Mouse (Mus musculus) midbrain, embryonic 16.5 days (tissue): ENCODE results near the gene Mapkapk3. TPM values are rescaled to one million over a fixed set of nuclear protein-coding genes. Genes with fewer than 3 reads are reported as not detected.
"Not testable (repeated sequence)": the region's sequence is repeated elsewhere in the genome, so short reads cannot be mapped to it uniquely, and the experiment has no call there.

Source experiments
- ATAC-seq: fragments of 200-750 bp; cut with Nextera tagmentation; 2 replicates; pipeline ENCODE4 v1.8.0; 2017; ENCODE audit warnings: moderate TSS enrichment
- H3K27ac ChIP-seq: fragments of 300-500 bp; sonication (generic); 2 replicates; pipeline ENCODE4 v1.5.1; 2014; ENCODE audit warnings: mild to moderate bottlenecking, low read length, mixed read lengths
- H3K27me3 ChIP-seq: fragments of 300-500 bp; sonication (generic); 2 replicates; pipeline ENCODE4 v1.6.1; 2014; ENCODE audit warnings: low read depth, low read length, mixed read lengths; ENCODE audit not compliant: control insufficient read depth, insufficient read depth
- H3K36me3 ChIP-seq: fragments of 300-500 bp; sonication (generic); 2 replicates; pipeline ENCODE4 v1.6.1; 2014; ENCODE audit warnings: mild to moderate bottlenecking, low read length, moderate library complexity, mixed read lengths; ENCODE audit not compliant: control insufficient read depth, insufficient read depth
- H3K4me1 ChIP-seq: fragments of 300-500 bp; sonication (generic); 2 replicates; pipeline ENCODE4 v1.6.1; 2014; ENCODE audit warnings: mild to moderate bottlenecking, low read length, mixed read lengths; ENCODE audit not compliant: control insufficient read depth, insufficient read depth
- H3K4me2 ChIP-seq: fragments of 300-500 bp; sonication (generic); 2 replicates; pipeline ENCODE4 v1.6.1; 2014; ENCODE audit warnings: mild to moderate bottlenecking, low read length, mixed read lengths
- H3K4me3 ChIP-seq: fragments of 300-500 bp; sonication (generic); 2 replicates; pipeline ENCODE4 v1.5.1; 2014; ENCODE audit warnings: low read depth, mild to moderate bottlenecking, low read length, moderate library complexity, mixed read lengths
- H3K9ac ChIP-seq: fragments of 300-500 bp; sonication (generic); 2 replicates; pipeline ENCODE4 v1.6.1; 2014; ENCODE audit warnings: low read depth, low read length, mixed read lengths
- H3K9me3 ChIP-seq: fragments of 300-500 bp; sonication (generic); replicated peaks from 2 replicates; pipeline ENCODE4 v1.6.1; 2014; ENCODE audit warnings: mild to moderate bottlenecking, low read length, mixed read lengths; ENCODE audit not compliant: control insufficient read depth, poor library complexity, severe bottlenecking
- WGBS: fragments of 180-500 bp; shearing (Covaris S2); extraction: QIAGEN DNeasy Blood & Tissue Kit; methylation state at CpG from one replicate; pipeline ENCODE4 v1.1.7; 2014; 5-methylcytosine and 5-hydroxymethylcytosine counted together
- polyA plus RNA-seq: library from polyadenylated mRNA; unstranded; fragments of >200 nt; fragmentation: Nextera tagmentation; extraction: Ambion mirVana; gene quantifications from 2 replicates; pipeline ENCODE4 v1.2.1, GENCODE M21; 2015

The Mapkapk3 gene
- polyA plus RNA-seq, 1 experiment from 2014 or later: 1.9 TPM

GRCm38 (mm10) chr9:107309600-107309999 is 19.9 kb upstream of the Mapkapk3 start:
- no peak overlapping the region for H3K9ac ChIP-seq
- H3K27ac ChIP-seq: no peak overlapping the region
- no peaks in the 10 kb centered on the region for H3K9me3 ChIP-seq
- H3K36me3 ChIP-seq: no peaks in the 10 kb centered on the region
- 74% methylated on average over 5 of the region's 5 CpGs for WGBS
- H3K4me1 ChIP-seq: no peaks in the 10 kb centered on the region
- no peaks in the 10 kb centered on the region for H3K27me3 ChIP-seq
- H3K4me2 ChIP-seq: no peak overlapping the region
- no peak for ATAC-seq
- no peak overlapping the region for H3K4me3 ChIP-seq

- Histone ChIP-seq H3K4me2 (no peak overlapping the region), H3K9me3 (no peaks in the 10 kb centered on the region), H3K36me3 (no peaks in the 10 kb centered on the region), H3K4me3 (no peak overlapping the region), H3K27ac (no peak overlapping the region), H3K27me3 (no peaks in the 10 kb centered on the region), H3K9ac (no peak overlapping the region), H3K4me1 (no peaks in the 10 kb centered on the region)
- ATAC-seq: no peak
- 81% methylated on average over 9 of the region's 9 CpGs for WGBS
Measured at GRCm38 (mm10) chr9:107309171-107309570, 19.5 kb upstream of the Mapkapk3 start.

- H3K27ac ChIP-seq: no peak overlapping the region
- H3K36me3 ChIP-seq: no peaks in the 10 kb centered on the region
- no peaks in the 10 kb centered on the region for H3K4me1 ChIP-seq
- H3K4me3 ChIP-seq: no peak overlapping the region
- no peak overlapping the region for H3K9ac ChIP-seq
- no peaks in the 10 kb centered on the region for H3K9me3 ChIP-seq
- ATAC-seq: no peak
- H3K27me3 ChIP-seq: no peaks in the 10 kb centered on the region
- 87% methylated on average over 9 of the region's 9 CpGs for WGBS
- no peak overlapping the region for H3K4me2 ChIP-seq
Measured at GRCm38 (mm10) chr9:107308346-107309000, 18.8 kb upstream of the Mapkapk3 start.

- no peaks in the 10 kb centered on the region for H3K4me1 ChIP-seq
- no peak overlapping the region for H3K9ac ChIP-seq
- no peak overlapping the region for H3K4me3 ChIP-seq
- no peak for ATAC-seq
- no peak overlapping the region for H3K4me2 ChIP-seq
- no peak overlapping the region for H3K27ac ChIP-seq
- 77% methylated on average over 11 of the region's 12 CpGs for WGBS
- no peaks in the 10 kb centered on the region for H3K9me3 ChIP-seq
- H3K27me3 ChIP-seq: no peaks in the 10 kb centered on the region
- H3K36me3 ChIP-seq: no peaks in the 10 kb centered on the region
Measured at GRCm38 (mm10) chr9:107307886-107308285, 18.2 kb upstream of the Mapkapk3 start.

GRCm38 (mm10) chr9:107307099-107307872 is 17.6 kb upstream of the Mapkapk3 start:
- ATAC-seq: no peak
- no peaks in the 10 kb centered on the region for H3K36me3 ChIP-seq

GRCm38 (mm10) chr9:107306673-107307072 is 17.0 kb upstream of the Mapkapk3 start:
- H3K27ac ChIP-seq, ATAC-seq, H3K4me1 ChIP-seq, H3K4me2 ChIP-seq, H3K9me3 ChIP-seq, H3K27me3 ChIP-seq, H3K9ac ChIP-seq, H3K36me3 ChIP-seq, H3K4me3 ChIP-seq: not testable (repeated sequence)
- WGBS: 100% methylated on average over 1 of the region's 1 CpGs

More at GRCm38 (mm10) chr9:107307099-107307872, 17.6 kb upstream of the Mapkapk3 start:
- Histone ChIP-seq H3K27ac (no peak overlapping the region), H3K9ac (no peak overlapping the region), H3K4me3 (no peak overlapping the region), H3K4me2 (no peak overlapping the region), H3K27me3 (no peaks in the 10 kb centered on the region), H3K9me3 (no peaks in the 10 kb centered on the region), H3K4me1 (no peaks in the 10 kb centered on the region)
- 89% methylated on average over 11 of the region's 11 CpGs for WGBS

GRCm38 (mm10) chr9:107305601-107306542 is 16.2 kb upstream of the Mapkapk3 start:
- no peak overlapping the region for H3K9ac ChIP-seq
- no peaks in the 10 kb centered on the region for H3K27me3 ChIP-seq
- H3K4me3 ChIP-seq: no peak overlapping the region
- 72% methylated on average over 13 of the region's 13 CpGs for WGBS
- H3K4me1 ChIP-seq: no peaks in the 10 kb centered on the region
- no peaks in the 10 kb centered on the region for H3K9me3 ChIP-seq
- 0 out of 2 replicates have a peak, but pooled peaks cover 2% of the 10 kb centered on the region for H3K36me3 ChIP-seq
- H3K4me2 ChIP-seq: no peak overlapping the region
- ATAC-seq: no peak
- H3K27ac ChIP-seq: no peak overlapping the region

- no peaks in the 10 kb centered on the region for H3K9me3 ChIP-seq
- ATAC-seq: no peak
- 0 out of 2 replicates have a peak, but pooled peaks cover 2% of the 10 kb centered on the region for H3K36me3 ChIP-seq
- H3K9ac ChIP-seq: no peak overlapping the region
- no peaks in the 10 kb centered on the region for H3K4me1 ChIP-seq
- WGBS: 84% methylated on average over 4 of the region's 4 CpGs
- no peak overlapping the region for H3K4me2 ChIP-seq
- H3K27ac ChIP-seq: no peak overlapping the region
- no peak overlapping the region for H3K4me3 ChIP-seq
- no peaks in the 10 kb centered on the region for H3K27me3 ChIP-seq
Measured at GRCm38 (mm10) chr9:107305012-107305411, 15.3 kb upstream of the Mapkapk3 start.
